Mouse (Mus musculus): ENCODE results near the gene Adgra3. TPM values are rescaled to one million over a fixed set of nuclear protein-coding genes. Genes with fewer than 3 reads are reported as not detected.

Gene Adgra3
- total and polyA plus RNA-seq, 3 experiments, result not detected

DNA sequence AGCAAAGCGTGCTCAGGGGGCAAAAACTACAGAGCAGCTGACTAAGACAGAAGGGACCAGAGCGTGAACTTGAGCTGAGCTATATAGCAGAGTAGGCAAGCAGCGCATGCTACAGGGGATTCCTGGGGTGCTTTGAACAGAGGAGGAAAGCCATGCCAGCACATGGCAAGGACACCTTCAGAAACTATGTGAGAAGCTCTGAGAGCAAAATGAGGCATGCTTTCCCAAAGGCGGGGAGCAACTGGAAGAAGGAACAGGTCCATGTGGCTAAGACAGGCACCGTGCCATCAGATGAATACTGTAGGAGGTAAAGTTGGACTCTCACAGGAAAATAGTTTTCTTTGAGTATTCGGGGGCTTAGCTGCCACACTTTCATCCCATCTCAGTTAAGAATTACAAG, 13.6 kb downstream of the Adgra3 start:
- DNase-seq (ENCODE audit: extremely low read depth), result no peak
- in situ Hi-C loops (cut with MboI; ENCODE audit: low pct_ligation_motif_present, low pct_unique_long_range_greater_than_20kb, low sequenced_read_pairs) (no loop called here), dilution Hi-C loops (cut with MboI; ENCODE audit: extremely low pct_ligation_motif_present, extremely low pct_unique_long_range_greater_than_20kb, low sequenced_read_pairs) (no loop called here)
- no peak overlapping the region for H3K4me2 ChIP-seq (ENCODE audit: insufficient read depth, low read depth, poor library complexity, severe bottlenecking)
- H3K79me2 ChIP-seq (replicated peaks; ENCODE audit: control insufficient read depth, extremely low read depth, insufficient read depth, poor library complexity, severe bottlenecking), result no peaks in the 10 kb centered on the region
- TF ChIP-seq ELF1 (IDR thresholded peaks at IDR 0.05; ENCODE audit: low read depth, low read length) (no peak), JUND (conservative IDR thresholded peaks at IDR 0.05; ENCODE audit: low read depth, low read length) (no peak), RAD21 (IDR thresholded peaks at IDR 0.05; ENCODE audit: low read depth, low read length) (no peak), TCF12 (IDR thresholded peaks at IDR 0.05; ENCODE audit: low read depth, low read length) (no peak), MYC (IDR thresholded peaks at IDR 0.05; ENCODE audit: low read depth, low read length) (no peak)
- no peak overlapping the region for H3K9ac ChIP-seq (ENCODE audit: insufficient read depth, low read depth)
- H3K36me3 ChIP-seq (replicated peaks in 1 of 2; ENCODE audit: control insufficient read depth in 1 of 2, insufficient read depth in 1 of 2, low read length in 1 of 2), result no peaks in the 10 kb centered on the region
- no peaks in the 10 kb centered on the region for H3K4me1 ChIP-seq (ENCODE audit: control insufficient read depth in 1 of 2, insufficient read depth in 2 of 2)
- no peaks in the 10 kb centered on the region for H3K27me3 ChIP-seq (replicated peaks)
- H3K9me3 ChIP-seq (replicated peaks; ENCODE audit: low read length), result peaks cover 58% of the 10 kb centered on the region
- no peak overlapping the region for H3K27ac ChIP-seq (ENCODE audit: insufficient read depth, low read depth)
- H3K4me3 ChIP-seq (replicated peaks in 1 of 3; ENCODE audit: low read depth in 2 of 3, low read length in 2 of 3, poor library complexity in 1 of 3), result no peak overlapping the region

GRCm38 (mm10) chr5:50043677-50044076, 15.1 kb downstream of the Adgra3 start:
- in situ Hi-C loops (cut with MboI; ENCODE audit: low pct_ligation_motif_present, low pct_unique_long_range_greater_than_20kb, low sequenced_read_pairs), result no loop called here
- no peak overlapping the region for H3K9ac ChIP-seq (ENCODE audit: insufficient read depth, low read depth)

DNA sequence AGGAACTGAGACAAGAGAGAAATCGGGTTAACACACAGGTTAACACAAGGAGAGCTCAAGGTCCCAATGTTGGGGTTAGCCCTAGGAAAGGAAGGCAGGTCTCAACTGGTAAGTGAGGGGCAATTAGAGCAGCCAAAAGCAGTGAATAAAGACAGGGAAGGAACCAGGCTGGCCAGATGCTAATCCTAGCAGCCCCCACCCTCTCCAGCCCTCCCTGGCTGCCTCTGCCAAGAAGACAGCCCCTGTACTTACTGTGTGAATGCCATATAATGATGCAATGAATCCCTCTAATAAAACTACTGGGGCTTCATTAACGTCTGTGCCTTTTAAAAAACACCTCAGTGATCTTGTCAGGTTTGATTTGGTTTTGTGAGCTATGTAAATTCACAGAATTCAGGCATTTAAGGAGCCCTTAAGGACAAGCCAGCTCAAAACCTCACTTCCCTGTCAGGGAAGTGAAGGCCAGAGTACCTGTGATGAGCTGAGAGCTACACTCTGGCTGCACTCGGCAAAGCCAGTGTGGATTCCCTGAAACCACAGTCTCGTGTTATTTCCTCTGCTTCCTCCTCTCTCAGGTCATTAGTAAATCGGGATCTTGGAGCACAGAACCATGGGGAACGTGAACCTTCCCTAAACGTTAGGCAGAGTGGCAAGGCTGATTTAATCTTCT, 16.4 kb downstream of the Adgra3 start:
- Histone ChIP-seq H3K27ac (ENCODE audit: insufficient read depth, low read depth) (no peak overlapping the region), H3K9ac (ENCODE audit: insufficient read depth, low read depth) (no peak overlapping the region), H3K4me2 (ENCODE audit: insufficient read depth, low read depth, poor library complexity, severe bottlenecking) (no peak overlapping the region), H3K4me1 (ENCODE audit: control insufficient read depth in 1 of 2, insufficient read depth in 2 of 2) (no peaks in the 10 kb centered on the region), H3K36me3 (replicated peaks in 1 of 2; ENCODE audit: control insufficient read depth in 1 of 2, insufficient read depth in 1 of 2, low read length in 1 of 2) (no peaks in the 10 kb centered on the region), H3K9me3 (replicated peaks; ENCODE audit: low read length) (peaks cover 63% of the 10 kb centered on the region), H3K4me3 (replicated peaks in 1 of 3; ENCODE audit: low read depth in 2 of 3, low read length in 2 of 3, poor library complexity in 1 of 3) (no peak overlapping the region), H3K79me2 (replicated peaks; ENCODE audit: control insufficient read depth, extremely low read depth, insufficient read depth, poor library complexity, severe bottlenecking) (no peaks in the 10 kb centered on the region), H3K27me3 (replicated peaks) (no peaks in the 10 kb centered on the region)
- in situ Hi-C loops (cut with MboI; ENCODE audit: low pct_ligation_motif_present, low pct_unique_long_range_greater_than_20kb, low sequenced_read_pairs), result no loop called here
- TF ChIP-seq E2F4 (IDR thresholded peaks at IDR 0.05; ENCODE audit: insufficient replicate concordance, low read depth, low read length) (no peak), ZNF384 (IDR thresholded peaks at IDR 0.05; ENCODE audit: low read depth, low read length) (no peak), TBP (conservative IDR thresholded peaks at IDR 0.05; ENCODE audit: low read depth, low read length) (no peak), RAD21 (IDR thresholded peaks at IDR 0.05; ENCODE audit: low read depth, low read length) (no peak), BHLHE40 (IDR thresholded peaks at IDR 0.05; ENCODE audit: low read depth, low read length) (no peak), ETS1 (conservative IDR thresholded peaks at IDR 0.05; ENCODE audit: low read depth, low read length) (no peak), POLR2A (IDR thresholded peaks at IDR 0.05; ENCODE audit: low read depth, low read length) (no peak), MYC (IDR thresholded peaks at IDR 0.05; ENCODE audit: low read depth, low read length) (no peak), IRF4 (IDR thresholded peaks at IDR 0.05; ENCODE audit: low read depth, low read length) (no peak), JUN (IDR thresholded peaks at IDR 0.05; ENCODE audit: insufficient read depth, low read depth, low read length) (no peak), EP300 (IDR thresholded peaks at IDR 0.05; ENCODE audit: low read length) (no peak), CHD2 (IDR thresholded peaks at IDR 0.05; ENCODE audit: low read length) (no peak), MAZ (IDR thresholded peaks at IDR 0.05; ENCODE audit: low read depth, low read length) (no peak), MAX (IDR thresholded peaks at IDR 0.05; ENCODE audit: low read length) (no peak), USF1 (IDR thresholded peaks at IDR 0.05; ENCODE audit: low read depth, low read length) (no peak), KAT2A (IDR thresholded peaks at IDR 0.05; ENCODE audit: insufficient replicate concordance, low read length) (no peak), MEF2A (IDR thresholded peaks at IDR 0.05; ENCODE audit: borderline replicate concordance, low read depth, low read length) (no peak)
- dilution Hi-C loops (cut with MboI; ENCODE audit: extremely low pct_ligation_motif_present, extremely low pct_unique_long_range_greater_than_20kb, low sequenced_read_pairs), result no loop called here
- no peak for DNase-seq (ENCODE audit: extremely low read depth)

More at GRCm38 (mm10) chr5:50043677-50044076, 15.1 kb downstream of the Adgra3 start:
- H3K4me3 ChIP-seq (replicated peaks in 1 of 3; ENCODE audit: low read depth in 2 of 3, low read length in 2 of 3, poor library complexity in 1 of 3), result no peak overlapping the region
- no peak overlapping the region for H3K4me2 ChIP-seq (ENCODE audit: insufficient read depth, low read depth, poor library complexity, severe bottlenecking)
- H3K27ac ChIP-seq (ENCODE audit: insufficient read depth, low read depth), result no peak overlapping the region
- dilution Hi-C loops (cut with MboI; ENCODE audit: extremely low pct_ligation_motif_present, extremely low pct_unique_long_range_greater_than_20kb, low sequenced_read_pairs), result no loop called here
- H3K4me1 ChIP-seq (ENCODE audit: control insufficient read depth in 1 of 2, insufficient read depth in 2 of 2), result no peaks in the 10 kb centered on the region
- no peaks in the 10 kb centered on the region for H3K36me3 ChIP-seq (replicated peaks in 1 of 2; ENCODE audit: control insufficient read depth in 1 of 2, insufficient read depth in 1 of 2, low read length in 1 of 2)
- no peaks in the 10 kb centered on the region for H3K79me2 ChIP-seq (replicated peaks; ENCODE audit: control insufficient read depth, extremely low read depth, insufficient read depth, poor library complexity, severe bottlenecking)
- TF ChIP-seq NRF1 (IDR thresholded peaks at IDR 0.05; ENCODE audit: low read depth, low read length) (no peak), EP300 (IDR thresholded peaks at IDR 0.05; ENCODE audit: low read length) (no peak), CHD1 (IDR thresholded peaks at IDR 0.05; ENCODE audit: low read depth, low read length) (no peak), ZKSCAN1 (IDR thresholded peaks at IDR 0.05; ENCODE audit: borderline replicate concordance, low read depth, low read length) (no peak), ETS1 (conservative IDR thresholded peaks at IDR 0.05; ENCODE audit: low read depth, low read length) (no peak), ELF1 (IDR thresholded peaks at IDR 0.05; ENCODE audit: low read depth, low read length) (no peak), KAT2A (IDR thresholded peaks at IDR 0.05; ENCODE audit: insufficient replicate concordance, low read length) (no peak), MAZ (IDR thresholded peaks at IDR 0.05; ENCODE audit: low read depth, low read length) (no peak), USF1 (IDR thresholded peaks at IDR 0.05; ENCODE audit: low read depth, low read length) (no peak), UBTF (IDR thresholded peaks at IDR 0.05; ENCODE audit: low read depth, low read length) (no peak), MAFK (IDR thresholded peaks at IDR 0.05; ENCODE audit: insufficient replicate concordance, low read length) (no peak)
- H3K27me3 ChIP-seq (replicated peaks), result no peaks in the 10 kb centered on the region
- no peak for DNase-seq (ENCODE audit: extremely low read depth)
- H3K9me3 ChIP-seq (replicated peaks; ENCODE audit: low read length), result peaks cover 59% of the 10 kb centered on the region
